Mouse (Mus musculus) stomach, embryonic 15.5 days (tissue): ENCODE data around the gene Ltbr. TPM values are rescaled to one million over a fixed set of nuclear protein-coding genes. Genes with fewer than 3 reads are reported as not detected.
"Not testable (repeated sequence)": the region's sequence is repeated elsewhere in the genome, so short reads cannot be mapped to it uniquely, and the experiment has no call there.

Source experiments
- ATAC-seq: fragments of 200-750 bp; cut with Nextera tagmentation; 2 replicates; pipeline ENCODE4 v1.8.0; 2017; ENCODE audit warnings: low read depth, moderate number of reproducible peaks, moderate TSS enrichment; ENCODE audit not compliant: insufficient read depth, low FRiP score
- H3K27ac ChIP-seq: fragments of 300-500 bp; sonication (generic); 2 replicates; pipeline ENCODE4 v1.5.1; 2015; ENCODE audit warnings: mild to moderate bottlenecking, inconsistent platforms
- H3K27me3 ChIP-seq: fragments of 300-500 bp; sonication (generic); replicated peaks from 2 replicates; pipeline ENCODE4 v1.6.1; 2015; ENCODE audit warnings: inconsistent platforms
- H3K36me3 ChIP-seq: fragments of 300-500 bp; sonication (generic); 2 replicates; pipeline ENCODE4 v1.6.1; 2015; ENCODE audit warnings: inconsistent platforms
- H3K4me1 ChIP-seq: fragments of 300-500 bp; sonication (generic); 2 replicates; pipeline ENCODE4 v1.6.1; 2015; ENCODE audit warnings: inconsistent platforms
- H3K4me2 ChIP-seq: fragments of 300-500 bp; sonication (generic); 2 replicates; pipeline ENCODE4 v1.6.1; 2015; ENCODE audit warnings: mild to moderate bottlenecking, inconsistent platforms
- H3K4me3 ChIP-seq: fragments of 300-500 bp; sonication (generic); replicated peaks from 2 replicates; pipeline ENCODE4 v1.5.1; 2015; ENCODE audit warnings: inconsistent platforms
- H3K9ac ChIP-seq: fragments of 300-500 bp; sonication (generic); 2 replicates; pipeline ENCODE4 v1.6.1; 2015; ENCODE audit warnings: inconsistent platforms
- H3K9me3 ChIP-seq: fragments of 300-500 bp; sonication (generic); 2 replicates; pipeline ENCODE4 v1.6.1; 2016; ENCODE audit warnings: inconsistent platforms
- WGBS: fragments of 180-500 bp; shearing (Covaris S2); methylation state at CpG from one replicate; pipeline ENCODE4 v1.1.7; 2015; 5-methylcytosine and 5-hydroxymethylcytosine counted together
- polyA plus RNA-seq: library from polyadenylated mRNA; unstranded; fragments of >200 nt; fragmentation: Nextera tagmentation; extraction: Ambion mirVana; gene quantifications from 2 replicates; pipeline ENCODE4 v1.2.1, GENCODE M21; 2015

The Ltbr gene
- polyA plus RNA-seq, 1 experiment from 2014 or later: 62.7 TPM

DNA sequence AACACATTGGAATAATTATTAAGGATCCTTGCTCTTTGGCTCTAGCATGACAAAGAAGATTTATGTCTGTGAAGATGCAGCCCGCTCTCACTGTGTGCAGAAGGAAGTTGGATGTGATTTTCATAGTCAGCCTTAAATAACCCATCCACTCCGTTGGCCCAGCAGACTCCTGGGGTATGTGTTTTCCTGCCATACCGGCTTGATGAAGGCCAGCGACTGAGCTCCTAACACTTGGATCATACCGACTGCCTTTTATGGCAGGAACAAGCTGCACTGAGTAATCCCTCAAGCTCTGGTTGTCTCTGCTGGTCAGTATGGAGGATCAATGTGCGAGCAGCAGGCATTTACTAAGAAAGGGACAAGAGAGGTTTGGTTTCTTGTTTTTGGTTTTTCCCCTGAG, 8.2 kb downstream of the Ltbr start:
- Histone ChIP-seq H3K4me1 (0 out of 2 replicates have a peak, but pooled peaks cover 2% of the 10 kb centered on the region), H3K27ac (peak overlapping the region; percentile 46; the same call in 1 of the 2 replicates), H3K4me3 (no peak overlapping the region), H3K4me2 (no peak overlapping the region), H3K9me3 (no peaks in the 10 kb centered on the region), H3K27me3 (no peaks in the 10 kb centered on the region), H3K9ac (no peak overlapping the region), H3K36me3 (peaks cover 15% of the 10 kb centered on the region)
- ATAC-seq: no peak
- WGBS: 65% methylated on average over 6 of the region's 6 CpGs

DNA sequence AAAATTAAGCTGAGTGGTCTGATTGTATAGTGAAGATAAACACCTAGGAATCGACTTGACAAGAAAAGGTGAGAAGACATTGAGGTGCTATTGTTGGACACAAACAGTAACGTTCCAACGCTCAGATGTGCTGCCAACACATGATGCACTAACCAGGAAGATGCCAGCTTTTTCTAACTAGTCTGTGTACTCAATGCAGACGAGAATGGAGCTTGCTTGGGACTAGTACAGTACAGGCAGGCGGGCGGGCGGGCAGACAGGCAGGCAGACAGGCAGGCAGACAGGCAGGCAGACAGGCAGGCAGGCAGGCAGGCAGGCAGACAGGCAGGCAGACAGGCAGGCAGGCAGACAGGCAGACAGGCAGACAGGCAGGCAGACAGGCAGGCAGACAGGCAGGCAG, 9.3 kb downstream of the Ltbr start:
- not testable (repeated sequence) for H3K4me1 ChIP-seq, H3K4me3 ChIP-seq, H3K9me3 ChIP-seq, H3K27me3 ChIP-seq, H3K9ac ChIP-seq, ATAC-seq, H3K27ac ChIP-seq, H3K4me2 ChIP-seq
- 85% methylated on average over 7 of the region's 7 CpGs for WGBS
- peaks cover 15% of the 10 kb centered on the region for H3K36me3 ChIP-seq

DNA sequence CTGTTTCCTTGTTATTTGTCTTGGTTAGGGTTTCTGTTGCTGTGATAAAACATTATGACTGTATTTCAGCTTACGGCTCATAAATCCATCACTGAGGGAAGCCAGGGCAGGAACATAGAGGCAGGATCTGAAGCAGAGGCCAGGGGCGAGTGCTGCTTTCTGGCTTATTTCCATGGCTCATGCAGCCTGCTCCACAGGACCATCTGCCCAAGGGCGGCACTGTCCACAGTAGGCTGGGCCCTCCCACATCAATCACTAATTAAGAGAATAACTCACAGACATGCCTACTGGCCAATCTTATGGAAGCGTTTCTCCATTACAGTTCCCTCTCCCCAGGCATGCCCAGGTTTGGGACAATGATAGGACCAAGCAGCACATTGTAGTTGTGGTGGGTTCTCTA, 10.4 kb downstream of the Ltbr start:
- WGBS: 72% methylated on average over 4 of the region's 4 CpGs
- no peak overlapping the region for H3K4me2 ChIP-seq
- 0 out of 2 replicates have a peak, but pooled peaks cover 2% of the 10 kb centered on the region for H3K4me1 ChIP-seq
- ATAC-seq: no peak
- no peak overlapping the region for H3K27ac ChIP-seq
- H3K36me3 ChIP-seq: peaks cover 9% of the 10 kb centered on the region
- no peak overlapping the region for H3K9ac ChIP-seq
- H3K9me3 ChIP-seq: no peaks in the 10 kb centered on the region
- H3K27me3 ChIP-seq: no peaks in the 10 kb centered on the region
- H3K4me3 ChIP-seq: no peak overlapping the region

DNA sequence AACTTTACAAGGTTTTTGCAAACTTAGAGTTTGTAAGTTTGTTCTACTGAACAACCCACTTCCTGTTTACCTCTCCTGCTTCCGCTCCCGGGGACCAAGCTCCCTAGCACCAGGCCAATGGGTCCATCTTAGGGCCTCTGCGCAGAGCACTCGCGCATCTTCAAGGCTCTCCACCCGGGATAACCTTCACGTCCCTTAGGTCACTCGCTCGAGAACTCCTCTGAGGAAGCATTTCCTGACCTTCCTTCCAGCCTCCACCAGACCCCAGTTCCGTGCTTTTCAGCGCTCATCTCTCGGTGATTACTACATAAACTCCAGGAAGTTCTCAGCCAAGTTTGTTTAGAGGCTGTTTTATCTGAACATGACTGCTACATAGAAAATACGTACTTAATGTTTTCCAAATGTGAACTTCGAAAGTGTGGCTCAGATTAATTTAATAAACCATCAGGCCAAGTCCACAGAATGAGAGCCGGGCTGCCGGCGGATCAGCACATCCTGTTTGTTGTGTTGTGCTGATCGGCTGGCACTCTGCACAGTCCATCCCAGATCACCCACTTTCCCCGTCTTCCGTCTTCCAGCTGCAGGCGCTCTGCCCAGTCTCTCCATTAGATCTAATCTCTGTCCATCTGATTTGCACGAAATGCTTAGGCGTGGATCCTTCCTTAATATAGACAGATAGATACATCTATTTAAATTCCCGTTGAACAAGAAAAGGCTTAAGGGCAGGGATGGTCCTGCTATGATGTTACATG, 11.3 kb downstream of the Ltbr start:
- Histone ChIP-seq H3K4me3 (no peak overlapping the region), H3K27ac (peak overlapping the region; percentile 16; the same call in 1 of the 2 replicates), H3K27me3 (no peaks in the 10 kb centered on the region), H3K4me1 (0 out of 2 replicates have a peak, but pooled peaks cover 2% of the 10 kb centered on the region), H3K36me3 (peaks cover 9% of the 10 kb centered on the region), H3K4me2 (no peak overlapping the region), H3K9ac (no peak overlapping the region), H3K9me3 (no peaks in the 10 kb centered on the region)
- ATAC-seq: no peak
- WGBS: 73% methylated on average over 24 of the region's 24 CpGs

DNA sequence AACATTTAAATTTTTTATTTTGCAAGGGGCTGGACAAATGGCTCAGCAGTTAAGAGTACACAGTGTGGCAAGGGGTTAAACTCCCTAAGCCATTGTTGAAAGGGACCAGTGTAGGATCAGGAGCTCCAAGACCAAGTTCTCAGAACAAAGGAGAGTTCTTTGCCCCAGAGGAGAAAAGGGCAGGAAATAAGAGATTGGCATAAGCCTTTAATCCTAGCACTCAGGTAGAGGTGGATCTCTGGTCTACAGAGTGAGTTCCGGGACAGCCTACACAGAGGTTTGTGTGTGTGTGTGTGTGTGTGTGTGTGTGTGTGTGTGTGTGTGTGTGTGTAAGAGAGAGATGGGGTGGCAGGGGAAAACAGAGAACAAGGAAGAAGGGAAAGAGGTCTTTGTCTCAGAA, 12.7 kb downstream of the Ltbr start:
- 52% methylated on average over 1 of the region's 1 CpGs for WGBS
- H3K4me2 ChIP-seq: no peak overlapping the region
- no peak overlapping the region for H3K9ac ChIP-seq
- no peak for ATAC-seq
- H3K4me3 ChIP-seq: no peak overlapping the region
- H3K27ac ChIP-seq: no peak overlapping the region
- no peaks in the 10 kb centered on the region for H3K36me3 ChIP-seq
- H3K9me3 ChIP-seq: no peaks in the 10 kb centered on the region
- no peaks in the 10 kb centered on the region for H3K27me3 ChIP-seq
- 0 out of 2 replicates have a peak, but pooled peaks cover 2% of the 10 kb centered on the region for H3K4me1 ChIP-seq

DNA sequence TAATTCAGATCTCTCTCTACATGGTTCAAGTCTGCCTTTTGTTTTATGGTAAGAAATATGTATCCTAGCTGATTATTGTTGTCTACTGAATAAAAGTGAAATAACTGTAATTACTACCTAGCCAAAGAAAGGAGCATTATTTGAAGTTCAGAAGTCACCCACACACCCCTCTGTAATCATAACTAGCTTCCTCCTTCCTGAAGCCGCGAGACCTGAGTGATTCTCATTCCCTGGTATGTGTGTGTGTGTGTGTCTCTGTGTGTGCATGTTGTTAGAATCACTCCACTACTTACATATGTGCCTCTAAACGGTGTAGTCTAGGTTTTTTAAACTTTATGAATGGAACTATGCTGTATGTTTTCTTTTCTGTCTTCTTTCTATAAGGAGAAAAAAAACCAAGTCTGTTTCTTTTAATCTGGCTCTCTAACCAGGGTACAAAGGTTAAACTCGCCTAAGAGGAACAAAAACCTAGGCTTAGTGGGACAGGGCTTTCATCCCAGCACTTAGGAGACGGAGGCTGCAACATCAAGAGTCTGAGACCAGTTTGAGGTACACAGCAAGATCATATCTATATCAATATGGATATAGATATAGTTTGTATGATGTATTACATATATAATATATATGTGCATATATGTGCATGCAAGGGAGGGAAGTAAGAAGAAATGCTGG, 16.4 kb downstream of the Ltbr start:
- ATAC-seq: no peak
- WGBS: 54% methylated on average over 5 of the region's 5 CpGs
- Histone ChIP-seq H3K4me2 (no peak overlapping the region), H3K36me3 (no peaks in the 10 kb centered on the region), H3K4me1 (0 out of 2 replicates have a peak, but pooled peaks cover 2% of the 10 kb centered on the region), H3K9ac (no peak overlapping the region), H3K27me3 (no peaks in the 10 kb centered on the region), H3K27ac (no peak overlapping the region), H3K9me3 (no peaks in the 10 kb centered on the region), H3K4me3 (no peak overlapping the region)

DNA sequence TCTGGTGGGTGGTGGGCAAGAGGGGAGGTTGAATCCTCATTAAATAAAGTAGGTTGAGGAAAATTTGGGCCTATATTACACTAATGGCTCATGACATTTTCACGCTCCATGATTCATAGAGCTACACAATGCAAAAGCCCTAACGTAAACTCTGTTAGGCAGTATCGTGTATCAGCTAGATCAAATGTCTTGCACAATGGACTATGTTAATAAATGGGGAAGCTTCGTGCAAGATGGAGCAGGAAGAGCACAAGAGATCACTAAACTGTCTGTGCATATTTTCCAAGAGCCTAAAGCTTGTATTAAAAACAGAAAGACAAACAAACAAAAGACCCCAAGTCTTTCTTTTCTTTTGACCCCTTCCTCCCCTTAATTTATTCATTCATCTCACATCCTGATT, 19.6 kb downstream of the Ltbr start:
- no peak overlapping the region for H3K4me2 ChIP-seq
- no peak overlapping the region for H3K27ac ChIP-seq
- no peaks in the 10 kb centered on the region for H3K4me1 ChIP-seq
- no peak overlapping the region for H3K4me3 ChIP-seq
- no peaks in the 10 kb centered on the region for H3K36me3 ChIP-seq
- no peak overlapping the region for H3K9ac ChIP-seq
- no peaks in the 10 kb centered on the region for H3K9me3 ChIP-seq
- no peak for ATAC-seq
- 60% methylated on average over 4 of the region's 4 CpGs for WGBS
- H3K27me3 ChIP-seq: no peaks in the 10 kb centered on the region

DNA sequence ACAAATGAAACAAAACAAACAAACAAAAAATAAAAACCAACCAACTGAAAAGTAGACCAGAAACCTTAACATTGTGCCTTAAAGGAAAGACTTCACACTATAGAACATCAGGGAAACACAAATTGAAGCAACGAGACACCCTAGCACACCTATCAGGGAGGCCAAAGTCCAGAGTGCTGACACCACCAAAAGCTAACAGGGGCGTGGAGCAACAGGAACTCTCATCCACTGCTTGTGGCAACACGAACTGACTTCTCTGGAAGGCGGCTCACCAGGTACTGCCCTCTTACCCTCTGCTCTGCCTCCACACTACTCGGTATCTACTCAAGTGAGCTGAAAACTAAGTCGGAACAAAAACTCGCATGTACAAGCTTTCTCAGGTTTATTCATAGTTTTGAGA, 21.4 kb downstream of the Ltbr start:
- H3K4me2 ChIP-seq: no peak overlapping the region
- no peaks in the 10 kb centered on the region for H3K4me1 ChIP-seq
- no peaks in the 10 kb centered on the region for H3K27me3 ChIP-seq
- no peaks in the 10 kb centered on the region for H3K36me3 ChIP-seq
- no peak overlapping the region for H3K27ac ChIP-seq
- H3K4me3 ChIP-seq: no peak overlapping the region
- ATAC-seq: peak; percentile 79; the same call in 1 of the 2 replicates
- H3K9me3 ChIP-seq: no peaks in the 10 kb centered on the region
- no peak overlapping the region for H3K9ac ChIP-seq
- 70% methylated on average over 7 of the region's 7 CpGs for WGBS

DNA sequence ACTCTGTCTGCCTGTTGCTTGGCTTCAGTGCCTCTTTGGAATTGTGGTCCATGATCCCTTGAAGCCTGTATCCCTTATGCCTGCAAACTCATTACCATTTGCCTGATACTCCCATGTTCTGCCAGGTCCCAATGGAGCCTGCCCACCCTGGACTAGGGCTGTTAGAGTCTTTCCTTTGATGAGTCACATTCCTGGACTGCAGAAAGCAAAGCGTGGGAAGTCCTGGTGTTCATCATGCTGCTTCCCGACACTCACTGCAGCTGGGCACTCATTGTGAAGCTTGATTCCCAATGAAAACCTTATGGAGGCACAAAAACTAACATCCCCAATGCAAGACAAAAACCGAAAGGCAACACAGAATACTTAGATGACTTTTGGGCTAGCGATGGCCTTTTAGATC, 22.4 kb downstream of the Ltbr start:
- Histone ChIP-seq H3K9me3 (no peaks in the 10 kb centered on the region), H3K27me3 (no peaks in the 10 kb centered on the region), H3K4me1 (no peaks in the 10 kb centered on the region), H3K4me2 (no peak overlapping the region), H3K36me3 (no peaks in the 10 kb centered on the region), H3K4me3 (no peak overlapping the region), H3K9ac (no peak overlapping the region), H3K27ac (no peak overlapping the region)
- ATAC-seq: no peak
- 66% methylated on average over 4 of the region's 4 CpGs for WGBS

DNA sequence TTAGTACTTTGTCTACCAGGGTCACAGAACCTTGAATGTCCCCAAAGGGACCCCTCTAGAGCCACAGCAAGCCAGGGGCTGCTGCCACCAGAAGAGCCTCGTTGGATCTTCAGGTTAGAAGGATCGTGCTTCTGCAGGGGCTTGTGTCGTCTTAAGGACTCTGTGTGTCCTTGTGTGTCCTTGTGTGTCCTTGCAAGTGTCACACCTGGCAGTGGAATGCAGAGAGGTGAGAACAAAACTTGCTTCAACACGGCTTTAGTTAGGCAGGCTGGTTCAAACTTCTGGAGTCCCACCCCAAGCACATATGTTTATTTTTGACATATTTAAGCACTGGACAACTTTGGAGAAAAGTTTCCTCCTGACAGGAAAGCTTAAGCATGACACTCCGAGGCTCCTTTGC, 25.0 kb downstream of the Ltbr start:
- WGBS: 56% methylated on average over 5 of the region's 5 CpGs
- Histone ChIP-seq H3K9me3 (no peaks in the 10 kb centered on the region), H3K9ac (no peak overlapping the region), H3K4me1 (no peaks in the 10 kb centered on the region), H3K36me3 (no peaks in the 10 kb centered on the region), H3K27ac (no peak overlapping the region), H3K4me2 (no peak overlapping the region), H3K4me3 (no peak overlapping the region), H3K27me3 (no peaks in the 10 kb centered on the region)
- no peak for ATAC-seq

DNA sequence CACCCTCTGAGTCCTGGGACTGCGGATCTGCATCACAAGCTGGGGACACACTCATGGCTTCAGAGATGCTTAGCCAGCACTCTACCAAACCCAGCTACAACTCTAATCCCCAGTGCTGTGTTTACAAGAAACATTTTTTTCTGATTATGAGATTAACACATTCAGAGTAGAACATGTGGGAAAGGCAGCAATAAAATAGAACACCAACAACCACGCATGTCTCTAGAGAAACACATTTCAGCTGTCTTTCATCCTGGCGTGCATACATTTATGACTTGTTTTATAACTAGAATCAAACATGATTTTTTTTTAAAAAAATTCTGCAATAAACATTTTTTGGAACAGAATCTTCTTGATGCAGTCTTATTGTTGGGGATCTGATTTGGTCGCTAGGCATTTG, 26.7 kb downstream of the Ltbr start:
- Histone ChIP-seq H3K4me2 (no peak overlapping the region), H3K27ac (no peak overlapping the region), H3K27me3 (no peaks in the 10 kb centered on the region), H3K36me3 (no peaks in the 10 kb centered on the region), H3K9me3 (no peaks in the 10 kb centered on the region), H3K9ac (no peak overlapping the region), H3K4me3 (no peak overlapping the region), H3K4me1 (no peaks in the 10 kb centered on the region)
- no peak for ATAC-seq
- WGBS: 69% methylated on average over 4 of the region's 4 CpGs

DNA sequence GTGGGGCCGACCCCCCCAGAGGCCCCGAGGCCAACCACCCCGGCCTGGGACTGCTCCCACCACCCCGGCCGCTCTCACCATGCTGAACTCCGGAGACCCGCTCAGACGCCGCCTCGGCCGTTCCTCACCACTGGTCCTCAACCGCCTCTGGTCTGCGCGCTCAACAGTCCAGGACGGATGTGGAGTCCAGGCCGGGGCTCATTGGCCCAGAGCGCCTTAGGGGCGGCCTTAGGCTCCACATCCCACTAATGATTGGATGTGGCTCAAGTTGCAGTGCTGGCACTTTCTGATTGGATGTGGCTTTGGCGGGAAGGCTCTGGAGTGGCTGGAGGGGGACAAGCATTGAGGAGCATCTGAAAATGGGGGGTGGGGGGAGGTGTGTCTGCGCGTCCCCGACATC, 27.8 kb downstream of the Ltbr start, which contains the start of gene Tuba3a:
Gene Tuba3a (minus strand): TSS at position 153 of the 400 bp plus-strand sequence.
- H3K9me3 ChIP-seq: no peaks in the 10 kb centered on the region
- no peaks in the 10 kb centered on the region for H3K4me1 ChIP-seq

More for the DNA sequence above, 27.8 kb downstream of the Ltbr start, which contains the start of gene Tuba3a:
- H3K4me3 ChIP-seq: no peak within 1 kb of the TSS
- H3K9ac ChIP-seq: no peak within 1 kb of the TSS
- no peak within 1 kb of the TSS for H3K27ac ChIP-seq
- 0 out of 2 replicates have a peak, but pooled peaks have one; percentile 16 for ATAC-seq
- no peaks in the 10 kb centered on the region for H3K36me3 ChIP-seq
- 93% methylated on average over 22 of the region's 22 CpGs for WGBS
- H3K27me3 ChIP-seq: no peaks in the 10 kb centered on the region
- no peak within 1 kb of the TSS for H3K4me2 ChIP-seq
